Mouse (Mus musculus): ENCODE measurements around the gene E130218I03Rik. TPM values are rescaled to one million over a fixed set of nuclear protein-coding genes. Genes with fewer than 3 reads are reported as not detected.

The E130218I03Rik gene
- polyA plus RNA-seq, 1 experiment, result 0.43 TPM

- Histone ChIP-seq H3K4me3 (no peak overlapping the region), H3K27me3 (ENCODE audit: control insufficient read depth, insufficient read depth, insufficient read length) (peaks cover 15% of the 10 kb centered on the region), H3K79me2 (ENCODE audit: control insufficient read depth, insufficient read depth) (no peaks in the 10 kb centered on the region), H3K36me3 (ENCODE audit: control insufficient read depth, insufficient read depth) (no peaks in the 10 kb centered on the region), H3K4me2 (ENCODE audit: low read depth) (peak overlapping the region; percentile 24), H3ac (ENCODE audit: control insufficient read depth, insufficient read length) (no peak overlapping the region)
- no peak for TF ChIP-seq MAX (IDR thresholded peaks at IDR 0.05; ENCODE audit: low read depth)
- no peak for TF ChIP-seq POLR2A (IDR thresholded peaks at IDR 0.05; ENCODE audit: insufficient read length, low read depth)
These were observed 36.9 kb upstream of the E130218I03Rik start for GRCm38 (mm10) chr4:134206488-134207053.

GRCm38 (mm10) chr4:134222793-134223600, 20.5 kb upstream of the E130218I03Rik start:
- peaks cover 53% of the 10 kb centered on the region for H3K27me3 ChIP-seq (ENCODE audit: control insufficient read depth, insufficient read depth, insufficient read length)
- H3K79me2 ChIP-seq (ENCODE audit: control insufficient read depth, insufficient read depth), result no peaks in the 10 kb centered on the region
- H3K4me3 ChIP-seq, result no peak overlapping the region
- no peak for TF ChIP-seq SRF (IDR thresholded peaks at IDR 0.05; ENCODE audit: control insufficient read depth, insufficient read length, low read depth)
- no peak for TF ChIP-seq TCF3 (IDR thresholded peaks at IDR 0.05; ENCODE audit: insufficient read length, low read depth)
- no peak for TF ChIP-seq POLR2AphosphoS2 (IDR thresholded peaks at IDR 0.05; ENCODE audit: insufficient read length, low read depth)
- no peak for TF ChIP-seq MAX (IDR thresholded peaks at IDR 0.05; ENCODE audit: low read depth)
- TF ChIP-seq TCF12 (IDR thresholded peaks at IDR 0.05; ENCODE audit: insufficient read depth, poor library complexity, severe bottlenecking), result no peak
- no peak for TF ChIP-seq MYOG (IDR thresholded peaks at IDR 0.05; ENCODE audit: control insufficient read depth in 1 of 3, insufficient read depth in 1 of 3, insufficient read length in 2 of 3, low read depth in 2 of 3)
- TF ChIP-seq E2F4 (IDR thresholded peaks at IDR 0.05; ENCODE audit: insufficient read depth), result no peak
- TF ChIP-seq USF1 (IDR thresholded peaks at IDR 0.05; ENCODE audit: low read depth), result no peak
- TF ChIP-seq REST (IDR thresholded peaks at IDR 0.05; ENCODE audit: insufficient read depth, insufficient read length), result no peak
- TF ChIP-seq POLR2A (IDR thresholded peaks at IDR 0.05; ENCODE audit: insufficient read length, low read depth), result no peak
- TF ChIP-seq CEBPB (IDR thresholded peaks at IDR 0.05; ENCODE audit: insufficient read depth, poor library complexity, severe bottlenecking), result no peak
- H3K36me3 ChIP-seq (ENCODE audit: control insufficient read depth, insufficient read depth), result no peaks in the 10 kb centered on the region
- H3ac ChIP-seq (ENCODE audit: control insufficient read depth, insufficient read length), result no peak overlapping the region
- H3K4me2 ChIP-seq (ENCODE audit: low read depth), result no peak overlapping the region

- Histone ChIP-seq H3K27me3 (ENCODE audit: control insufficient read depth, insufficient read depth, insufficient read length) (peaks cover 41% of the 10 kb centered on the region), H3K4me2 (ENCODE audit: low read depth) (no peak within 1 kb of the TSS), H3ac (ENCODE audit: control insufficient read depth, insufficient read length) (no peak within 1 kb of the TSS), H3K4me3 (no peak within 1 kb of the TSS), H3K36me3 (ENCODE audit: control insufficient read depth, insufficient read depth) (no peaks in the 10 kb centered on the region), H3K79me2 (ENCODE audit: control insufficient read depth, insufficient read depth) (no peaks in the 10 kb centered on the region)
- TF ChIP-seq POLR2AphosphoS2 (IDR thresholded peaks at IDR 0.05; ENCODE audit: insufficient read length, low read depth) (no peak), TCF3 (IDR thresholded peaks at IDR 0.05; ENCODE audit: insufficient read length, low read depth) (no peak), MYOG (IDR thresholded peaks at IDR 0.05; ENCODE audit: control insufficient read depth in 1 of 3, insufficient read depth in 1 of 3, insufficient read length in 2 of 3, low read depth in 2 of 3) (no peak), MAX (IDR thresholded peaks at IDR 0.05; ENCODE audit: low read depth) (no peak), REST (IDR thresholded peaks at IDR 0.05; ENCODE audit: insufficient read depth, insufficient read length) (no peak), MYOD1 (IDR thresholded peaks at IDR 0.05; ENCODE audit: control insufficient read depth in 1 of 3, insufficient read length in 2 of 3, low read depth in 2 of 3) (no peak), E2F4 (IDR thresholded peaks at IDR 0.05; ENCODE audit: insufficient read depth) (no peak), CEBPB (IDR thresholded peaks at IDR 0.05; ENCODE audit: insufficient read depth, poor library complexity, severe bottlenecking) (no peak), TCF12 (IDR thresholded peaks at IDR 0.05; ENCODE audit: insufficient read depth, poor library complexity, severe bottlenecking) (no peak), POLR2A (IDR thresholded peaks at IDR 0.05; ENCODE audit: insufficient read length, low read depth) (no peak), USF1 (IDR thresholded peaks at IDR 0.05; ENCODE audit: low read depth) (no peak), SRF (IDR thresholded peaks at IDR 0.05; ENCODE audit: control insufficient read depth, insufficient read length, low read depth) (no peak)
These were observed 16.3 kb upstream of the E130218I03Rik start, which contains the start of gene Catsper4 for GRCm38 (mm10) chr4:134227194-134227593. TSS of gene Catsper4 (minus strand) at chr4:134227383.

- Histone ChIP-seq H3K27me3 (ENCODE audit: control insufficient read depth, insufficient read depth, insufficient read length) (peaks cover 46% of the 10 kb centered on the region), H3K4me3 (no peak overlapping the region), H3ac (ENCODE audit: control insufficient read depth, insufficient read length) (no peak overlapping the region), H3K36me3 (ENCODE audit: control insufficient read depth, insufficient read depth) (no peaks in the 10 kb centered on the region), H3K79me2 (ENCODE audit: control insufficient read depth, insufficient read depth) (no peaks in the 10 kb centered on the region), H3K4me2 (ENCODE audit: low read depth) (no peak overlapping the region)
- TF ChIP-seq MYOG (IDR thresholded peaks at IDR 0.05; ENCODE audit: control insufficient read depth in 1 of 3, insufficient read depth in 1 of 3, insufficient read length in 2 of 3, low read depth in 2 of 3), result no peak
- TF ChIP-seq MAX (IDR thresholded peaks at IDR 0.05; ENCODE audit: low read depth), result no peak
- no peak for TF ChIP-seq CEBPB (IDR thresholded peaks at IDR 0.05; ENCODE audit: insufficient read depth, poor library complexity, severe bottlenecking)
- no peak for TF ChIP-seq REST (IDR thresholded peaks at IDR 0.05; ENCODE audit: insufficient read depth, insufficient read length)
- TF ChIP-seq SRF (IDR thresholded peaks at IDR 0.05; ENCODE audit: control insufficient read depth, insufficient read length, low read depth), result no peak
These were observed 13.0 kb upstream of the E130218I03Rik start for GRCm38 (mm10) chr4:134230431-134230830.

GRCm38 (mm10) chr4:134234876-134235275, 8.6 kb upstream of the E130218I03Rik start:
- TF ChIP-seq SRF (IDR thresholded peaks at IDR 0.05; ENCODE audit: control insufficient read depth, insufficient read length, low read depth) (no peak), MAX (IDR thresholded peaks at IDR 0.05; ENCODE audit: low read depth) (no peak)
- no peak overlapping the region for H3K4me3 ChIP-seq
- H3ac ChIP-seq (ENCODE audit: control insufficient read depth, insufficient read length), result no peak overlapping the region
- H3K36me3 ChIP-seq (ENCODE audit: control insufficient read depth, insufficient read depth), result no peaks in the 10 kb centered on the region
- H3K27me3 ChIP-seq (ENCODE audit: control insufficient read depth, insufficient read depth, insufficient read length), result peaks cover 22% of the 10 kb centered on the region
- no peaks in the 10 kb centered on the region for H3K79me2 ChIP-seq (ENCODE audit: control insufficient read depth, insufficient read depth)
- H3K4me2 ChIP-seq (ENCODE audit: low read depth), result no peak overlapping the region

Data from myocyte (in vitro differentiated cells).